ENCODE assay signal across 12 mouse cellular contexts in the genomic region with DNA sequence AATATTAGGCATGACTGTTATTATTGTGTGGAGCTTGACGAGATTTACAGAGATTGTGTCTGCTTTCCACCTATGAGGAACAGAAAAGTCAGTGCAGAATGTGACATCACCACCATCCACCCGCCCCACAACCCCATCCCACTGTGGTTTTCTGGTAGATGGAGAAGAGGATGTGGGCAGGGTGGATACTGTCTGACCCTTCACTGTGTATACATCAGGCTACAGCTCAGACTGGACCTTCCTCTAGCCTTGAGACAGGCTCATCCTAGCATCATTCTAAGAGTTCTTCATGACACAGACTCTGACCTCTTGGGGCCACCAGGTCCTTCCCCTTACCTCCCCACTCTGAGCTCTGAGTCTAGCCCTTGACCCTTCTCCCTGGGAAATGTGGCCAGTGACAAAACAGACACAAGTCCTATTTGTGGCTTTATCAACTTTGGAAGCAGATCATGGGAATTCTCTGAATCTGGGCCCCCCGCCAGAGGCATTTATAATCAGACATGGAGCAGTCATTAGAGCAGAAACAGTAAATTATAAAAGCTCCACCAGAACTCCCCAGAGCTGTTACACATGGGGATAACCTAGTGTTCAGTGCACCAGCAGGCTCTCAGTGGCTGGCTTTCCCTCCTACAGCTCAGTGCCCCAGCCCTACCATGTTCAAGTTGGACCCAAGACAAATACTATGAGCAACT. TPM values are rescaled to one million over a fixed set of nuclear protein-coding genes. Genes with fewer than 3 reads are reported as not detected.
DNase-seq lines count a peak whose midpoint lies in the region; ATAC-seq lines count a peak whose summit lies in the region.
"Had no signal": no experiment of that assay in that cellular context is flagged by ENCODE, and none has a peak within 500 bp of the region (broad histone marks: within the 10 kb centered on the region; RNA-seq: fewer than 3 reads in every experiment).

No protein-coding gene starts in this region.

- peak; percentile 81 to 84 for DNase-seq in heart, adult 18-20 months
- peak; percentile 36 for DNase-seq in NIH3T3 (ENCODE audit: low read depth)
- no peak for DNase-seq in urinary bladder, adult 18-20 months (ENCODE audit: low spot score in 2 of 2)
- no peak for DNase-seq in hindbrain, embryonic 14.5 days (ENCODE audit: low spot score)
- DNase-seq in embryo, embryonic 10.5 days (ENCODE audit: low spot score): no peak
- DNase-seq: cerebellum, postnatal 14 days; liver, embryonic 13.5 days had no signal

- no peaks in the 10 kb centered on the region for H3K36me3 ChIP-seq in heart, embryonic 12.5 days
- H3K36me3 ChIP-seq in heart, embryonic 15.5 days: no peaks in the 10 kb centered on the region
- no peaks in the 10 kb centered on the region for H3K36me3 ChIP-seq in kidney, embryonic 14.5 days (ENCODE audit: control insufficient read depth, insufficient read depth, low read length)
- H3K36me3 ChIP-seq in hindbrain, embryonic 14.5 days (replicated peaks; ENCODE audit: control insufficient read depth, insufficient read depth): no peaks in the 10 kb centered on the region
- H3K36me3 ChIP-seq: hindbrain, embryonic 15.5 days; liver, embryonic 13.5 days; midbrain, embryonic 13.5 days had no signal

- H3K27ac ChIP-seq in heart, embryonic 12.5 days (ENCODE audit: poor library complexity, severe bottlenecking): no peak overlapping the region
- peak overlapping the region; percentile 60 for H3K27ac ChIP-seq in heart, embryonic 15.5 days
- no peak overlapping the region for H3K27ac ChIP-seq in kidney, embryonic 14.5 days (ENCODE audit: low read depth, low read length)
- H3K27ac ChIP-seq in hindbrain, embryonic 14.5 days: no peak overlapping the region
- H3K27ac ChIP-seq: hindbrain, embryonic 15.5 days; liver, embryonic 13.5 days; midbrain, embryonic 13.5 days had no signal

- no peak overlapping the region for H3K4me2 ChIP-seq in heart, embryonic 12.5 days
- no peak overlapping the region for H3K4me2 ChIP-seq in heart, embryonic 15.5 days
- H3K4me2 ChIP-seq in kidney, embryonic 14.5 days (replicated peaks; ENCODE audit: low read depth, low read length): no peak overlapping the region
- H3K4me2 ChIP-seq in hindbrain, embryonic 14.5 days (replicated peaks): no peak overlapping the region
- H3K4me2 ChIP-seq: hindbrain, embryonic 15.5 days; liver, embryonic 13.5 days; midbrain, embryonic 13.5 days had no signal

- peaks cover 10% of the 10 kb centered on the region for H3K4me1 ChIP-seq in heart, embryonic 12.5 days (replicated peaks)
- H3K4me1 ChIP-seq in heart, embryonic 15.5 days (replicated peaks): peaks cover 19% of the 10 kb centered on the region
- peaks cover 11% of the 10 kb centered on the region; the same call in 1 of the 2 replicates for H3K4me1 ChIP-seq in kidney, embryonic 14.5 days (ENCODE audit: control insufficient read depth, insufficient read depth, low read length)
- H3K4me1 ChIP-seq in hindbrain, embryonic 14.5 days (replicated peaks; ENCODE audit: control insufficient read depth, insufficient read depth, low read length): no peaks in the 10 kb centered on the region
- H3K4me1 ChIP-seq: hindbrain, embryonic 15.5 days; liver, embryonic 13.5 days had no signal

- H3K27me3 ChIP-seq in heart, embryonic 12.5 days (replicated peaks): peaks cover 15% of the 10 kb centered on the region
- no peaks in the 10 kb centered on the region for H3K27me3 ChIP-seq in heart, embryonic 15.5 days
- no peaks in the 10 kb centered on the region for H3K27me3 ChIP-seq in kidney, embryonic 14.5 days (ENCODE audit: control insufficient read depth, insufficient read depth, low read length)
- no peaks in the 10 kb centered on the region for H3K27me3 ChIP-seq in hindbrain, embryonic 14.5 days (ENCODE audit: control insufficient read depth, insufficient read depth, low read length)
- H3K27me3 ChIP-seq: hindbrain, embryonic 15.5 days; liver, embryonic 13.5 days; midbrain, embryonic 13.5 days had no signal

- no peak overlapping the region for H3K4me3 ChIP-seq in heart, embryonic 12.5 days
- no peak overlapping the region for H3K4me3 ChIP-seq in heart, embryonic 15.5 days
- H3K4me3 ChIP-seq in kidney, embryonic 14.5 days (ENCODE audit: low read length): no peak overlapping the region
- H3K4me3 ChIP-seq in hindbrain, embryonic 14.5 days (replicated peaks; ENCODE audit: low read length): no peak overlapping the region
- H3K4me3 ChIP-seq: hindbrain, embryonic 15.5 days; liver, embryonic 13.5 days; midbrain, embryonic 13.5 days had no signal

- H3K9me3 ChIP-seq in heart, embryonic 12.5 days (replicated peaks): no peaks in the 10 kb centered on the region
- H3K9me3 ChIP-seq in heart, embryonic 15.5 days (replicated peaks): no peaks in the 10 kb centered on the region
- no peaks in the 10 kb centered on the region for H3K9me3 ChIP-seq in kidney, embryonic 14.5 days (ENCODE audit: control insufficient read depth, low read length)
- no peaks in the 10 kb centered on the region for H3K9me3 ChIP-seq in hindbrain, embryonic 14.5 days (ENCODE audit: control insufficient read depth, low read length)
- H3K9me3 ChIP-seq: hindbrain, embryonic 15.5 days; liver, embryonic 13.5 days; midbrain, embryonic 13.5 days had no signal

- 77% methylated on average over 3 of the region's 3 CpGs for WGBS in heart, embryonic 12.5 days
- WGBS in heart, embryonic 15.5 days: 57% methylated on average over 3 of the region's 3 CpGs
- WGBS in kidney, embryonic 14.5 days: 56% methylated on average over 3 of the region's 3 CpGs
- 86% methylated on average over 3 of the region's 3 CpGs for WGBS in hindbrain, embryonic 14.5 days

- ATAC-seq in heart, embryonic 12.5 days (ENCODE audit: insufficient number of reproducible peaks, low FRiP score): no peak
- ATAC-seq in heart, embryonic 15.5 days (replicated peaks; ENCODE audit: insufficient number of reproducible peaks, insufficient read depth, low FRiP score, low read depth): peak; percentile 29; the same call in 1 of the 2 replicates
- ATAC-seq in kidney, embryonic 14.5 days (ENCODE audit: low FRiP score, low TSS enrichment): peak; percentile 61; the same call in 1 of the 2 replicates
- no peak for ATAC-seq in hindbrain, embryonic 14.5 days (ENCODE audit: low FRiP score)
- ATAC-seq: midbrain, embryonic 13.5 days had no signal

- no peak overlapping the region for H3K9ac ChIP-seq in heart, embryonic 12.5 days
- H3K9ac ChIP-seq in heart, embryonic 15.5 days: no peak overlapping the region
- no peak overlapping the region for H3K9ac ChIP-seq in kidney, embryonic 14.5 days (ENCODE audit: low read depth, low read length)
- H3K9ac ChIP-seq in hindbrain, embryonic 14.5 days: no peak overlapping the region
- H3K9ac ChIP-seq: hindbrain, embryonic 15.5 days; liver, embryonic 13.5 days; midbrain, embryonic 13.5 days had no signal

RNA-seq across cellular contexts. Expression of gene Trabd2b, which starts 48.1 kb away (rescaled TPM):
- total RNA-seq in heart, adult 18-20 months (2021): 10 to 100 TPM; 55.0 to 56.7 TPM
- polyA plus RNA-seq in heart, embryonic 12.5 days (2016; fragmentation: Nextera tagmentation; extraction: Ambion mirVana): 1.1 and 1.5 TPM in 2 replicates
- 2.4 and 2.9 TPM in 2 replicates for polyA plus RNA-seq in heart, embryonic 15.5 days (2015; fragmentation: Nextera tagmentation; extraction: Ambion mirVana)
- 4.1 and 5.0 TPM in 2 replicates for polyA plus RNA-seq in kidney, embryonic 14.5 days (2014; fragmentation: Nextera tagmentation; extraction: Ambion mirVana)
- 0.63 and 0.67 TPM in 2 replicates for polyA plus RNA-seq in hindbrain, embryonic 14.5 days (2014; fragmentation: Nextera tagmentation; extraction: Ambion mirVana)

Comparison
In these comparisons a context has a peak if more than half of its experiments do, and no peak if none do; other contexts are left out.
1. ATAC-seq: peak in heart, embryonic 15.5 days (single experiment) and kidney, embryonic 14.5 days (single experiment); none in heart, embryonic 12.5 days (single experiment) and hindbrain, embryonic 14.5 days (single experiment).
2. DNase-seq: peak in heart, adult 18-20 months (2 of 2) and NIH3T3 (single experiment); none in urinary bladder, adult 18-20 months (0 of 2), hindbrain, embryonic 14.5 days (single experiment) and embryo, embryonic 10.5 days (single experiment).